Mouse (Mus musculus) heart, postnatal 0 days (tissue): ENCODE data around the gene Btbd11.

Experiments used
- CTCF ChIP-seq: IDR thresholded peaks from 2 replicates; pipeline ENCODE4 v1.5.1; 2016; ENCODE audit warnings: antibody characterized with exemption, control low read depth, low read depth
- EP300 ChIP-seq: IDR thresholded peaks from 2 replicates; pipeline ENCODE4 v1.6.1; 2016; ENCODE audit warnings: antibody characterized with exemption, low read depth

DNA sequence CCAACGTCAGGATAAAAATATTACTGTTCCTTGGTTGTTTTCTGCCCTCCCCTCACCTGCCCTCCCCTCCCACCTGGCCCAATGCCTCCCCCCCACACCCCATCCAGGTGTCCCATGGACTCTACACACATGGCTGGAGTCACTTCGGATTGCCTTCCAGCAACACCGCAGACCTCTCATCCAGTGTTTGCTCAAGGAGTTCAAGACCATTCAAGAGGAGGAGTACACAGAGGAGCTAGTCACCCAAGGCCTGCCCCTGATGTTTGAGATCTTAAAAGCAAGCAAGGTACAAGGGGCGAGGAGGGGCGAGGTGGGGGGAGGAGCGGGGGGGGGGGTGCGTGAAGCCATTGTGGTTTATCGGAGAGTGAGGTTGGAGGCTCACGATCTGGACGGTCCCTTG, 247.0 kb downstream of the Btbd11 start:
- no peak for TF ChIP-seq CTCF
- TF ChIP-seq EP300: no peak
